7 mouse cellular contexts compared by ENCODE assay signal in genomic region chr10:22579426-22579825, GRCm38 (mm10).
DNase-seq lines count a peak whose midpoint lies in the region; TF ChIP-seq lines count a peak whose summit lies in the region.
"Not testable (repeated sequence)": the region's sequence is repeated elsewhere in the genome, so short reads cannot be mapped to it uniquely, and the experiment has no call there.

No protein-coding gene starts in this region.

- H3K4me3 ChIP-seq in gastrocnemius, adult 2 months, result not testable (repeated sequence)

- H3K27ac ChIP-seq in gastrocnemius, adult 2 months, result not testable (repeated sequence)

- peak; percentile 65 for TF ChIP-seq CTCF in gastrocnemius, adult 2 months (IDR thresholded peaks at IDR 0.05)

- peak; percentile 29 to 82 for DNase-seq in adrenal gland, adult (ENCODE audit: inconsistent age in 2 of 2, low spot score in 1 of 2)
- peak; percentile 54 to 60 for DNase-seq in cerebellum, postnatal 36 days
- DNase-seq in gastrocnemius, adult 2 months, result not testable (repeated sequence)
- DNase-seq in kidney, adult 11 months, result peak; percentile 31
- DNase-seq in left cerebral cortex, adult 18-20 months (ENCODE audit: low spot score in 2 of 2), result peak; percentile 53 to 62
- DNase-seq in mesoderm, embryonic 11.5 days (ENCODE audit: low read depth, low spot score), result peak; percentile 42
- peak; percentile 61 to 74 for DNase-seq in right cerebral cortex, postnatal 10 days (ENCODE audit: low spot score in 2 of 2)

- intact Hi-C loops in gastrocnemius, adult 2 months (cut with DNase I), result loop anchor here (2.0 to 5.0 kb wide), 3 partner anchors 99 to 501 kb away; no protein-coding TSS in a partner anchor
